Mouse (Mus musculus) adrenal gland, adult 18-20 months (tissue): ENCODE measurements at regions not wholly inside any gene's neighbourhood (a gene's known extent, or its start where the extent isn't known, plus 50 kb on each side); places are given as distances from the start of the nearest gene placed in this dataset.
A peak's percentile ranks its signal among the peaks of the same experiment; 100 is the strongest.

ENCODE experiments used
- DNase-seq, 2 experiments: peaks; one replicate each; pipeline ENCODE4 v3.0.0; 2021 to 2022; ENCODE audit warnings: low spot score in 2 of 2

DNA sequence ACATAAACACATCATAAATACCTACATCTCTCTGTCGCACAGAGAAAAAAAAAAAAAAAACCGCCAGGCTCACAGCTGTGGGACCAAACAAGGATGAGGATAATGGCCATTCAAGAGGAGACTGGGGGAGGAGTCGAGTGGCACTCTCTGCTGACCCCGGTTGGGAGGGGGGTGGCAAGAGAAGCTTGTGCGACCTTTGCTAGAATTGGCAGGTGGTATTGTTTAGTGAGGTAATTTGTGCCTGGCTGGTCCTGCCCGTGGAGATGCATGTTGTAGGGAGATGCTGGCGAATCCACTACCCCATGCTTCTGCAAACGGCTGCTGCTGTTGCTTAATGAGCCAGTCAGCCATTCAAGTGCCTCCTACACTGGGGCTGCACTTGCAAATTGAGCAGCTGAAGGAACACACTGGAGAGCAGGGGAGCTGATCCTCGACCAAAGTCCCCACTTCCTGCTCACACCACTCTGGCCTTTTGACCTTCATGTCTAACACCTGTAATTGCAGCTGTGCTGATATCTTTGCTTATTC is 66.5 kb upstream of the Lmo2 start:
- no peak for DNase-seq

DNA sequence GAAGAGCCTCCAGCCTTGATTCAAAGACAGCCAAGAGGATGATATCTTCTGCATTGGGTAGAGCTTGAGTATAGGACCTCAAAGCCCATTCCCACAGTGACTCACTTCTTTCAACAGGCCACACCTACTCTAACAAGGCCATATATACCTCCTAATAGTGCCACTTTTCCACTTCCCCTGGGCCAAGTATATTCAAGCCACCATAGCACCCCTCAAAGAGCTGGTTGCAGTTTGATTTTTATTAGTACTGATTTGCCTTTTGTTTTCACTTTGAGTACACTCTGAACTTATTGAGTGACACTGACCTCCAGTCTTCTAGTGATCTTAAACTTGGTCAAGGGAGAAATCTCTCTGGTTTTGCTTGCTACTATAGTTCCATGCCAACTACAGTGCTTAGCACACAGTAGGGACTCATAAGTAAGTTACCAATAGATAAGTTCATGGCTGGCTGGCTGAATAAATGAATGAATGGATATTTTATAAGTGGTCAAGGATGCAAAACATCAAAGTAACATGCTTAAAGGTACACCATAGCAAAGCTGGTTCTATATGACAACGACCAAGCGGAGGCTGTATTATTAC is 64.5 kb upstream of the Lmo2 start:
- no peak for DNase-seq

DNA sequence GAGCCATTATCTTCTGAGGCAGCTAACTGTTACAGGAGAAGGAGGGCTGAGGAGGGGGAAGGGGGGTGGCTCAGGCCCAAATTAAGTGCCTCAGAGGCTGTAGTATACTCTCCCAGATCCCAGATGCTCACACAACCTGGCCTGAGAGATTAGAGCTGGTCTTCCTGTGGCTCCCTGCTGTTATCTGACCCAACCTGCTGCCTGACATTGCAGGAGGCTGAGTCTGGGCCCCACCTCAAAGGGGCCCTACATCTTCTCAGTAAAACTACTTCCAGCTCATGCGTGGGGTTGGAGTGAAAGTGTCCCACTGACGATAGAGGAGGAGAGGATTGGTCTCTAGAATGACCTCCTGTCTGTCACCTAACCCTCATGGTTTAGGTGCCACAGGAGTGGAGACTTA is 64.0 kb upstream of the Lmo2 start:
- DNase-seq = no peak

- DNase-seq = no peak
These were observed 62.7 kb upstream of the Lmo2 start for GRCm38 (mm10) chr2:103894981-103895676.

DNA sequence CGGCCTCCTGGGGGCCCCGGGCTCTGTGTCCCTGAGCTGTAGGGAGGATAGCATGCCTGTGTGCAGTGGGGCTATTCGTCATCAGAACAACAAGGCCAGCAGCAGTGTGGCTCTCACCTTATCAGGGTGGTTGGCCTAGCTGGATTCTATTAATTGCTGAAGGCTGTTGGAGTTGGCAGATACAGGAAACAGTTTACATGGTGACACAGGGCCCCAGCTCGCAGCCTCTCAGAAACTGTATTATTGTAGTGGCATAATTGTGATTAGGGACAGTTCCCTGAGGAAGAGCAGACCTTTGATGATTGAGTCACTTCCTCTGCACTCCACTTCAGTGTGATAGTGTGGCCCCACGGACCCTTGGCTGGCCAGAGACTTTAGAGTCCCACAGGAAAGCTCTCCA is 61.6 kb upstream of the Lmo2 start:
- peak in 1 of 2 experiments; percentile 32 for DNase-seq

GRCm38 (mm10) chr2:103896814-103897213 is 61.0 kb upstream of the Lmo2 start:
- no peak for DNase-seq

GRCm38 (mm10) chr2:103899713-103900112 is 58.1 kb upstream of the Lmo2 start:
- no peak for DNase-seq

GRCm38 (mm10) chr2:103900384-103900783 is 57.4 kb upstream of the Lmo2 start:
- no peak for DNase-seq

DNA sequence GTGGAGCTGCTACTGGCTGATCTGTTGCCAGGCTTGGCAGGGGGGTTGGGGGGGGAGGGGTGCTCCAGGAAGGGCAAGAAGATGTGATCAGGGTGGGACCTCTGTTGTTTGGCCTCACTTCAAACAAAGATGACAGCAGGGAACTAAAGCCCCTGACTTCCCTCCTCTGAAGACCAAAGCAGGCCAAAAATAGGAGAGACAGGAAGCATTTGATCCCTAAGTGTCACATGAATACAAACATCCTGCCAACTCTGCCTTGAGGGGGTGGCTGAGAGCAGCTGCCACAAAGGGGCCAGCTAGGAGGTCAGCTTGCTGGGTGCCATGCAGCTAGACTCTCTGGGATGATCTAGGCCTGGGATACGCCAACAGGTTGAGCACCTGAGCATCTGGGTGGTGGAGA is 56.3 kb upstream of the Lmo2 start:
- no peak for DNase-seq

DNA sequence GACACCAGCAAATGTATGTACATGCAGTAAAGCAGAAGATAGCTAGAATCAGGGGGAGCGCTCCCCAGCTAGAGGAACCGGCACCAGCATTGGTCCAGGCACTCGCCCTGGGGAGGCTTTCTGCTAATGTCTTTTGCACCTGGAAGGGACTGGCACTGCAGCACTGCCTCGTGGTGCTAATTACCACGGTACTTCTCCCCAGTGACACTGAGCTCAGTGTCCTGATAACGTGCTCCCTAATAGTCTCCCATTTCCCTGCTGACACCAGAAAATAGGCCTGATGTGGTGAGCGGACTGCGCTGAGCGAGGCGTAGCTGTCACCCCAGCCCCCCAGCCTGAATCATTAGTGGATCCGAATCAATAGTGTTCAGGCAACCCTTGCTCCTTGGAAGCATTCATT is 55.0 kb upstream of the Lmo2 start:
- no peak for DNase-seq

- DNase-seq = no peak
These were observed 52.1 kb upstream of the Lmo2 start for GRCm38 (mm10) chr2:103905681-103906080.

DNA sequence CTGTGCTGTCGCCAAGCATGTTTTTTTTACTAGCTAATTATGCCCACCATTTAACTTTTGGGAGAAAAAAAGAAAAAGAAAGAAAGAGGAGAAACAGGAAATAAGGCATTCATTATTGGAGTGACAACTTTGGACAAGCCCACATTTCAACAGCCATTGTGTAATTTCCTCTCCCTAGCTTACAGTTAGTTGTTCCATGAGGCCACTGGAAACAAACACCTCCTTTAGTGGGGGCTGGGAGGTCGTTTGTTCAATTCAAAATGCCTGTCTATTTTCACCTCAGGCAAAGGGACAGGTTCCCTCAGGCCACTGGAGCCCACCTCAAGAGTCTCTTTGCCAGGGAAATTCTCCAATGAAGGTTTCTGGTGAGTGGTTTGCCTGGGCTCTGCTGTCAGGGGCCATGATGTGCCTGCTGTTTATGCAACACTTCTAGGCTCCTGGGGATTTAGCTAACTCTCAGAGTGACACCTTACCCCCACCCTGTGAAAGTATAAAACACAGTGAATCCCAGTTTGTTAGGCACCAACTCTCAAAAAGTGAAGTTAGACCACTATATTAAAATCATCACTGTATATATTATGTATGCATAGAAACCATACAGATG is 51.1 kb upstream of the Lmo2 start:
- no peak for DNase-seq
